Mouse (Mus musculus) olfactory bulb, adult 2 months (tissue): ENCODE data around the gene Adgrd1. TPM values are rescaled to one million over a fixed set of nuclear protein-coding genes. Genes with fewer than 3 reads are reported as not detected.

ENCODE experiments used
- H3K27ac ChIP-seq: fragments of 200-500 bp; 2 replicates; pipeline ENCODE4 v1.5.1; 2012; ENCODE audit warnings: low read depth, low read length; ENCODE audit not compliant: insufficient read depth
- H3K4me1 ChIP-seq: fragments of 200-500 bp; 2 replicates; pipeline ENCODE4 v1.6.1; 2012; ENCODE audit warnings: low read length; ENCODE audit not compliant: control insufficient read depth, insufficient read depth
- H3K4me3 ChIP-seq: fragments of 200-500 bp; 2 replicates; pipeline ENCODE4 v1.5.1; 2012; ENCODE audit warnings: mild to moderate bottlenecking, low read depth, low read length, moderate library complexity; ENCODE audit not compliant: insufficient read depth
- CTCF ChIP-seq: fragments of 200-500 bp; IDR thresholded peaks from 2 replicates; pipeline ENCODE4 v1.5.1; 2012; ENCODE audit warnings: low read depth, mild to moderate bottlenecking, low read length, moderate library complexity; ENCODE audit not compliant: insufficient read depth
- POLR2A ChIP-seq: fragments of 200-500 bp; IDR thresholded peaks from 2 replicates; pipeline ENCODE4 v1.6.1; 2012; ENCODE audit warnings: mild to moderate bottlenecking, low read depth, low read length, moderate library complexity; ENCODE audit not compliant: insufficient read depth
- WGBS: fragments of 180-500 bp; shearing (Covaris S2); methylation state at CpG from one replicate; pipeline ENCODE4 v1.1.7; 2018; 5-methylcytosine and 5-hydroxymethylcytosine counted together
- polyA plus RNA-seq: library from polyadenylated mRNA; stranded (reverse); fragments of >200 nt; gene quantifications from 2 replicates; pipeline ENCODE4 v1.2.4, GENCODE M21; 2012; ENCODE audit warnings: low replicate concordance; ENCODE audit not compliant: missing spikeins, insufficient read depth, insufficient read length

Gene Adgrd1
- polyA plus RNA-seq, 1 experiment: not detected

DNA sequence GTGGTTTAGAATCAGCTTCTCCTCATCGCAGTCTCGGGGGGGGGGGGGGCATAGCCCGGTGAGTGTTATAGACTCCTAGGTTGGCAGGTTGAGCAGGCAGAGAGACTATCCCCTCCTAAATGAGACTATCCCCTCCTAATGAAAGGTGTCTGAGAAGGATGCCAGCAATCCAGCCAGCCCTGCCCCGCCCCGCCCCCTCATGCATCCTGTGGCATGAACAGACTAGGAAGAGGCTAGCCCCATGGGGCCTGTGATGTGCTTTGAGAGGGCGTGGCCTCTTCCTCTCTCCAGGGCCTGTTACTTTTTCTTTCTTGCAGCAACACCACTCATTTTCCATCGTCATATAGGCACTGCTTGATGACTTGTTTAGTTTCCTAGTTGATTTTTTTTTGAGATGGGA is 15.0 kb upstream of the Adgrd1 start:
- Histone ChIP-seq H3K4me1 (peaks cover 17% of the 10 kb centered on the region), H3K27ac (peak overlapping the region; percentile 8; the same call in 1 of the 2 replicates), H3K4me3 (no peak overlapping the region)
- 86% methylated on average over 7 of the region's 7 CpGs for WGBS
- TF ChIP-seq POLR2A: no peak
- no peak for TF ChIP-seq CTCF

DNA sequence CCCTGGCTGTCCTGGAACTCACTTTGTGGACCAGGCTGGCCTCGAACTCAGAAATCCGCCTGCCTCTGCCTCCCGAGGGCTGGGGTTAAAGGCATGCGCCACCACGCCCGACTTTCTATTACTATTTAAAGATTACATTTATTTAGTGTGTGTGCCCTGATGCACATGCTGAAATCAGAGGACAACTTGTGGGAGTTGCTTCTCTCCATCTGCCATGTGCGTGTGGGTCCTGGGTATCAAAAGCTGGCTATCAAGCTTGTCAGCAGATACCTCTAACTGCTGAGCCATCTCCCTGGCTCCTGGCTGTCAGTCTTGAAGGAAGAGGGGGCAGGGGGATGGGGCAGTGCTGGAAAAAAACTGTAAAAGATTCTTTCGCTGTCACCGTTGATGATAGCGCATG is 11.4 kb upstream of the Adgrd1 start:
- WGBS: 90% methylated on average over 10 of the region's 10 CpGs

DNA sequence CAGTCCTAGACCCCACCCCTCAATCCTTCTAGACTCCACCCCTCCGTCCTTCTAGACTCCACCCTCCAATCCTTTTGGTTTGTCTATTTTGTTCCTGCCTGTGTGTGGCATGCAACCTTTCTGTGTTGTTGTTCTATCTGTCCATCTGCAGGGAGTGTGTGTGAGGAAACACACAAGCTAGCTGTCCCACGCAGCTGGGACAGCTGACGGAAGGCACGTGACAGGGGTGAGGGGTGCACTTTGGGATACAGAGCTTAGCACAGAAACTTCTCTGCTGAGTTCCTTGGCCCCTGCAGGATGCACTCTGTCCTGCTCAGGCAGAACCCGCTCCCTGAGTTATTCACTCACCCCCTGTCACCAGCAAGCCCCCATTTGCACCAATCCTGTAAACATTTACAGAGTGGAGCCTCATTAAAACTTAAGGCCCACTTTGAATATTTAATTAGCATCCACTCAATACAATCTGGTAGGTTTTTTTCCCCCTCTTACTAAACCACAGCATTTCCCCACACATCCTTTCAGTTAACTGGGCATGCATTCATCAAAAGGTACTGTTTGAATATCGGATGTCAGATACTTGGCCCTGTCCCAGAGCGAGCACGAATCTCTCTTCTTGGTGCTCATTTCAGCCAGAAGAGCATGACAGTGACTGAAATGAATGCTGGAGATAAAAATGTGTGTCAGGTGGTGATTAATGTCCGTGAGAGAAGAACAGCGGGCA is 4.0 kb upstream of the Adgrd1 start:
- no peak overlapping the region for H3K27ac ChIP-seq
- no peak for TF ChIP-seq CTCF
- TF ChIP-seq POLR2A: no peak
- H3K4me3 ChIP-seq: no peak overlapping the region
- 52% methylated on average over 10 of the region's 10 CpGs for WGBS
- H3K4me1 ChIP-seq: peaks cover 2% of the 10 kb centered on the region; the same call in 1 of the 2 replicates

More for the DNA sequence above, 11.4 kb upstream of the Adgrd1 start:
- Histone ChIP-seq H3K4me1 (peaks cover 17% of the 10 kb centered on the region), H3K27ac (no peak overlapping the region), H3K4me3 (no peak overlapping the region)
- TF ChIP-seq CTCF: no peak
- TF ChIP-seq POLR2A: no peak

DNA sequence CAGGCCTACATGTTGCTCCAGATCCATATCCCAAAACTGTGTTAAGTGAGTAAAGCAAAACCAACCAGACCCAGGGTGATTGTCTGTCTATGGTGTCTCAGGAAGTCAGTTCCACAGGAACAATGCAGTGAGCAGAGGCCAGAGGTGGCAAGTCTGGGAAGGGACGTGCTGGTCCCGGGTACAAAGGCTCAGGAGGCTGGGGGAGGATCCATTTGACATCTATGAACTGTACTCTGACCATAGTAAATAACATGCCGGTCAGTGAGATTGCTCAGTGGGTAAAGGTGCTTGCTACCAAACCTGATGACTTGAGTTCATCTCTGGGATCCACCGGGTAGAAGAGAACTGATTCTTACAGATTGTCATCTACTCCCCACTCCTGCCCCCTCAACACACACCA is 3.4 kb upstream of the Adgrd1 start:
- Histone ChIP-seq H3K4me3 (no peak overlapping the region), H3K27ac (no peak overlapping the region), H3K4me1 (peaks cover 2% of the 10 kb centered on the region; the same call in 1 of the 2 replicates)
- TF ChIP-seq POLR2A (no peak), CTCF (no peak)
- 77% methylated on average over 4 of the region's 4 CpGs for WGBS

DNA sequence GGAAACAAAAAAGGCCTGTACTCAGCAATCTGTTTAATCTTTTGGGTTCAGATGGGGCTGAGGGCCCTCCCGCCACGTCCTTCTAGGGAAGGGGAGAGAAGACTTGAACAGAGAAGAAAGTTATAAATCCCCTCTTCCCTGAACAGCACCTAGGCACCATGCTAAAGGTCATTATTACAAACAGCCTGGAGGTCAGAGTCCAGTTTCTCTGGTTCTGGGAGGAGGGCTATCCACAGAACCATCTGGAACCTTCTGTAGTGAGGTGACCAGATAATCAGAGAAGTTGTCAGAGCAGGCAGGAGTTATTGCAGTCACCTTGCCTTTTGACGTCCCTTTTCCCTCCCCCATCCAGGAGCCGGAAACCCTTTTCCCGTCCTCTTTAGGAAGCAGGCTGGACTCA is 2.3 kb upstream of the Adgrd1 start:
- peaks cover 2% of the 10 kb centered on the region; the same call in 1 of the 2 replicates for H3K4me1 ChIP-seq
- H3K4me3 ChIP-seq: no peak overlapping the region
- no peak overlapping the region for H3K27ac ChIP-seq
- TF ChIP-seq POLR2A: no peak
- no peak for TF ChIP-seq CTCF
- WGBS: 81% methylated on average over 5 of the region's 5 CpGs

DNA sequence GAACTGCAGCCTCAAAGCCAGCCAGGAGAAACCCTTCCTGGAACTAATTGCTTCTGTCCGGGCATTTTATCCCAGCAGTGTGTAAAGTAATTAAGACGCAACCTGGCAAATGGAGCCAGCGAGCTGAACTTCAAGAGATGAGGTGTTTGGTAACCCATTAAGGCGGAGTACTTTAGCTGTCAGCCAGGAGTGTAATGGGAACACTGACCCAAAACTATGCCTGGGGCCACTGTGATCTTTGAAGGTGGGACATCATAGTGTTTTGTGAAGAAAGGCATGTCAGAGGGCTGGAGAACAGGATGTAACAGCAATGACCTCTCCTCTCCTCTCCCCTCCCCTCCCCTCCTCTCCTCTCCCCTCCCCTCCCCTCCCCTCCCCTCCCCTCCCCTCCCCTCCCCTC is 7.5 kb downstream of the Adgrd1 start:
- WGBS: 73% methylated on average over 4 of the region's 4 CpGs
- TF ChIP-seq CTCF (no peak), POLR2A (no peak)
- H3K4me1 ChIP-seq: no peaks in the 10 kb centered on the region
- H3K27ac ChIP-seq: no peak overlapping the region
- no peak overlapping the region for H3K4me3 ChIP-seq

DNA sequence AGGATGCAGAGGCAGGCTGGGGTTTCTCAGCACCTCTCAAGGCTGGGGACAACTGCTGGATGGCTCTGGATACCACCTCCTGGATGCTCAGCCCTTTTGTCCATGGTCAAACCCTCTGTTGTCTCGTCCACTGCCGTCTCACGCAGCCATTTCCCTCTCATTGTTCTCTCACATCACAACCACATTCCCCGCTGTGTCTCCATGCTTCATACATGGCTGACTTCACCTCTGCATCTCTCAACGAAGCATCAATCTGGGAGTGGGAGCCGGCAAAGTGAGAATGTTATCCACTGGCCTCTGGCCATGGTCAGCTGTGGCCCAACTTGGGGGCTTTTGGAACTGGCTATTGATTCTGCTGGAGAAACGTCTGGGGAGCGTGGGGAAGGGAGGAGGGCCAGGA is 15.2 kb downstream of the Adgrd1 start:
- 78% methylated on average over 8 of the region's 8 CpGs for WGBS
- TF ChIP-seq CTCF (no peak), POLR2A (no peak)
- Histone ChIP-seq H3K4me1 (peaks cover 8% of the 10 kb centered on the region), H3K4me3 (no peak overlapping the region), H3K27ac (no peak overlapping the region)

DNA sequence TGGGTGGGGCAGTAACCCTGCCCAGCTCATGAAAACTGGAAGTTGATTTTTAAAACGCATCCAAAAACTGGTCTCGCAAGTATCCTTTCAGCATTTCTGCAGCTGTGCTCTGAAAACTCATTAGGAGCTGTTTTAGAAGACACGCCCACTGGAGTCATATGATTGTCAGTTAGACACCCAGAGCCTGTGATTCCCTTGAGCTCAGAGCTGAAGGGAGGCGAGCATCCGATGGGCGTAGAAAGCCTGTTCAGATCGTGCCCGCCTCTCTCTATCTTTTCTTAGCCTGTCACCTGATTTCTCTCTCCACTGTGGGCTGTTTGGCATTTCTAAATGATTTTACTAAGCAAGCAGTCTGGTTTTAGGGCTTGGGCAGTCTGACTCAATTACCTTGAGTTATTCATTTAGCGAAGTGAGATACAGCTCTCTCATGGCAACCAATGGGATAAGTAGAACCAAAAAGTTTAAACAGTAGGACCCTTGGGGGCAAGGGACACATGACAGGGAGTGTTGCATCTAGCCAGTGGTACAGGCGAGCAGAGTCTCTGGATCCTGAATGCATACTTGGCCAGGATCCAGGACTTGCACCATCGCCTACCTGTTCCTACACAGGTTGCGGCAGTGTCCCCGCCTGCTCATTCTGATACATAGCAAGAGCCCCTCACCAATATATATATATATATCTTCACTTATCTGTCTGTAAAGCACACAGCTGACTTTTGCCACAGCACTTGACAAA is 17.4 kb downstream of the Adgrd1 start:
- Histone ChIP-seq H3K27ac (no peak overlapping the region), H3K4me3 (no peak overlapping the region), H3K4me1 (peaks cover 8% of the 10 kb centered on the region)
- 40% methylated on average over 13 of the region's 13 CpGs for WGBS
- TF ChIP-seq CTCF: no peak
- TF ChIP-seq POLR2A: no peak

DNA sequence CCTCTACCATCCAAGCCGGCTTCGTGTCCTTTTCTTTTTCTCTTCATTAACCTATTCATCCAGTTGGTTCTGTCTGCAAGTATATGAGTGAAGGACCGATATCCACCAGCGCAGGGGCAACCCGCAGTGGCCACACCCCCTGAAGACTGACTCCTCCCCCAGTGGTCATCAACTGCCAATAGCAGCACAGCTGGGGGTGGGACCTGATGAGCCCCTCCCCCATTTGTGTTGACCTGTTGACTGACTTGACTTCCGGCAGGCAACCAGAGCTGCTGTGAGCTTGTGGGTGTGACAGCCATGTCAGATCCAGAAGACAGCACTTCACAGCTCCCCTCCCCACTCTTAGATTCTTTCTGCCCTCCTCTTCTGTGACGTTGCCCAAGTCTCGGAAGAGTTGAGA is 19.7 kb downstream of the Adgrd1 start:
- Histone ChIP-seq H3K27ac (no peak overlapping the region), H3K4me3 (no peak overlapping the region), H3K4me1 (peaks cover 8% of the 10 kb centered on the region)
- 81% methylated on average over 8 of the region's 8 CpGs for WGBS
- TF ChIP-seq CTCF (no peak), POLR2A (no peak)
